Mouse (Mus musculus) hindbrain, embryonic 15.5 days (tissue): ENCODE results near the gene Kng2. TPM values are rescaled to one million over a fixed set of nuclear protein-coding genes. Genes with fewer than 3 reads are reported as not detected.
"Not testable (repeated sequence)": the region's sequence is repeated elsewhere in the genome, so short reads cannot be mapped to it uniquely, and the experiment has no call there.

Source experiments
- ATAC-seq: fragments of 200-750 bp; cut with Nextera tagmentation; 2 replicates; pipeline ENCODE4 v1.8.0; 2017; ENCODE audit warnings: low read depth, moderate number of reproducible peaks, moderate TSS enrichment; ENCODE audit not compliant: low FRiP score
- H3K27ac ChIP-seq: fragments of 300-500 bp; sonication (generic); replicated peaks from 2 replicates; pipeline ENCODE4 v1.5.1; 2015; ENCODE audit warnings: mild to moderate bottlenecking, inconsistent platforms
- H3K27me3 ChIP-seq: fragments of 300-500 bp; sonication (generic); 2 replicates; pipeline ENCODE4 v1.6.1; 2015; ENCODE audit warnings: control low read depth, inconsistent platforms
- H3K36me3 ChIP-seq: fragments of 300-500 bp; sonication (generic); 2 replicates; pipeline ENCODE4 v1.6.1; 2015; ENCODE audit warnings: control low read depth, inconsistent platforms
- H3K4me1 ChIP-seq: fragments of 300-500 bp; sonication (generic); replicated peaks from 2 replicates; pipeline ENCODE4 v1.6.1; 2015; ENCODE audit warnings: control low read depth, inconsistent platforms
- H3K4me2 ChIP-seq: fragments of 300-500 bp; sonication (generic); 2 replicates; pipeline ENCODE4 v1.6.1; 2015; ENCODE audit warnings: moderate library complexity, mild to moderate bottlenecking, inconsistent platforms
- H3K4me3 ChIP-seq: fragments of 300-500 bp; sonication (generic); 2 replicates; pipeline ENCODE4 v1.5.1; 2015; ENCODE audit warnings: mild to moderate bottlenecking, inconsistent platforms
- H3K9ac ChIP-seq: fragments of 300-500 bp; sonication (generic); 2 replicates; pipeline ENCODE4 v1.6.1; 2015; ENCODE audit warnings: inconsistent platforms
- H3K9me3 ChIP-seq: fragments of 300-500 bp; sonication (generic); 2 replicates; pipeline ENCODE4 v1.6.1; 2016; ENCODE audit warnings: control low read depth, inconsistent platforms
- WGBS: fragments of 180-500 bp; shearing (Covaris S2); methylation state at CpG from one replicate; pipeline ENCODE4 v1.1.7; 2015; 5-methylcytosine and 5-hydroxymethylcytosine counted together
- polyA plus RNA-seq: library from polyadenylated mRNA; unstranded; fragments of >200 nt; fragmentation: Nextera tagmentation; extraction: Ambion mirVana; gene quantifications from 2 replicates; pipeline ENCODE4 v1.2.1, GENCODE M21; 2015

Kng2 gene
- 0.14 TPM in 1 of 2 replicates, not detected in the other for polyA plus RNA-seq

DNA sequence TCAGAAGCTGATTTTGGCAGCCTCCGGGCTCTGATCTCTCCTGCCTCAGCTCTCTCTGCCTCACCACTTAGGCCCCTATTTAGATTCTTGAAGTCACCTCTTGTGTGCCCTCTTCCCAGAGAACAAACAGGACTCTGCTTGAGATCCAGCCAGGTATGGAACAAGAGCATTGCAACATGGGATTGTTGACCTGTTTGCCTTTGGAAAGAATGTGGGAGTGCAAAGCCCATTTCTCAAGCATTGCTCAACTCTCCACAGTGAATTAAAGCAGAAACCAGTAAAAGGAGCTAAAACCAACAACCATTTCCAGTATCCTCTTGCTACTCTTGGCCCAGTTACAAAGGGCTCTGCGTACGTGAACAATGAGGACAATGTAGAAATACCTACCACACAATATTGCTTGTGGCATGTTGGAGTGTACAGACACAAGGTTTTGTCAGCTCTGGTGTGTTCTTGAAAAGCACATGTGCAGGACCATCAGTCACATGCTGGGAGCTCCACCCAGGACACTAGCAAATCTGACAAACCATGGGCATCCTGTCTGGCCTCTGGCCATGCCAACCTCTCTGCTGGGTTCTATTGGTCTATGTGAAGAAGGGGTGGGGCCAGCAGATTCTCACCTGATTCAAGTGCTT is at the start of gene Kng2:
TSS of gene Kng2 (minus strand) at position 517 of the 635 bp plus-strand sequence.
- ATAC-seq, H3K4me1 ChIP-seq, H3K4me2 ChIP-seq, H3K9ac ChIP-seq, H3K9me3 ChIP-seq, H3K27ac ChIP-seq, H3K4me3 ChIP-seq, H3K36me3 ChIP-seq, H3K27me3 ChIP-seq: not testable (repeated sequence)
- 90% methylated on average over 3 of the region's 3 CpGs for WGBS

DNA sequence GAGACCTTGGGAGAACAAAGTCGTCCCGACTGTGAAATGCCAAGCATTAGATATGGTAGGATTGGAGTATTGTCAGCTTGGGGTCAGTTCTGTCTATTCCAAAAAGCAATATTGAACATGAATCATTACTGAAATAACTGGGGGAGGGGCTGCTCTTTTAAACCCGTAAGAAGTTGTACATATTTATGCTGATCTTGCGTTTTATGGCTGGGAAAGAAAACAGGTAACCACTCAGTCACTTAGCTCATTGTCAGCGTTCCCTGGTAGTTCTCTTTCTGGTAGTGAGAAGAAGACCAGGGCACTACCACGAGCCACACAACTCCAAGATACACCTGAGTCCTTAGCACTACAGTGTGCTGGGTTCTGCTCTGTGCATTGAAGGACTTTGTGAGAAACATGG is 48.2 kb upstream of the Kng2 start:
- not testable (repeated sequence) for H3K9me3 ChIP-seq, ATAC-seq, H3K27ac ChIP-seq, H3K9ac ChIP-seq, H3K4me3 ChIP-seq, H3K27me3 ChIP-seq, H3K4me1 ChIP-seq, H3K36me3 ChIP-seq, H3K4me2 ChIP-seq
- WGBS = 84% methylated on average over 6 of the region's 6 CpGs

DNA sequence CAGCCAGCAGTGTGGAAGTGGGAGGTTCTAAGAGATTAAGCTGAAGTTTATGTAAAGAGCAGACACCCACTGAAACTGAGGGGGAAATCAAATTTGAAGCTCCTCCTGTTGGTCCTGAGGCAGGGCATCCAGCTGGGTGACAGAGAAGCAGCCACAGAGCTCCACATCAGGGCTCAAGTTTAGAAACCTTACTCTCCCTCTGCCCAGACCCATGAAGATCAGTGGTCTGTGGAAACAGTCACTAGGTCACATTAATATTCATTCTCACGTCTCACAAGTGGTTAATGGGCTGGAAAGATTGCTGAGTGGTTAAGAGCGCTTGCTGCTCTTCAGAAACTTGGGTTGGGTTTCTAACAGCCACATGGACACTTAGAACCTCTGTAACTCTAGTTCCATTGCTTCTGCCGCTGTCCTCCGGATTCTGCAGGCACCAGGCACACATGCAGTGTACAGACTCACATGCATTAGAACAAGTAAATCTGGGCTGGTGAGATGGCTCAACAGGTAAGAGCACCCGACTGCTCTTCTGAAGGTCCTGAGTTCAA is 31.6 kb upstream of the Kng2 start:
- H3K9me3 ChIP-seq, H3K9ac ChIP-seq, H3K36me3 ChIP-seq, H3K4me1 ChIP-seq, H3K27ac ChIP-seq, H3K4me2 ChIP-seq, H3K4me3 ChIP-seq, H3K27me3 ChIP-seq, ATAC-seq: not testable (repeated sequence)
- WGBS = 69% methylated on average over 5 of the region's 5 CpGs

DNA sequence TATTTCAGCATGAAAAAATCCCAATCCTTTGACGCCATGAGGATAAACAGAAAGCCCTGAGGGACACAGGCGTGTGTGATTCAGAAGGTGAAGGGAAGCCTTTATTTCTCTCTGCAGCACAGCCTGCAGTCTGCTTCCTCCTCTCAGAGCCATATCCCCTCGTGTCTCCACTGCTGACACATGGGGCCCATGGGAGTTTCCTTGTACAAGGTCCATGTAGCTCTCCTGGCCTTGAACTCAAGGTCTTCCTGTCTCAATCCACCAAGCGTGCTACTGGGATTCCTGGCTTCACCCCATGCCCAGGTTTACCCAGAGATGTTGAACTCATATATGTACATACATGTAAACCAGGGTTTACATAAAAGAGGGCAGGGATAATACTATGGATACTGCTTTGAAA is 30.3 kb upstream of the Kng2 start:
- not testable (repeated sequence) for H3K9ac ChIP-seq, H3K36me3 ChIP-seq, H3K4me2 ChIP-seq, H3K27me3 ChIP-seq, H3K9me3 ChIP-seq, H3K4me1 ChIP-seq, H3K4me3 ChIP-seq, H3K27ac ChIP-seq, ATAC-seq
- WGBS = 76% methylated on average over 4 of the region's 4 CpGs

DNA sequence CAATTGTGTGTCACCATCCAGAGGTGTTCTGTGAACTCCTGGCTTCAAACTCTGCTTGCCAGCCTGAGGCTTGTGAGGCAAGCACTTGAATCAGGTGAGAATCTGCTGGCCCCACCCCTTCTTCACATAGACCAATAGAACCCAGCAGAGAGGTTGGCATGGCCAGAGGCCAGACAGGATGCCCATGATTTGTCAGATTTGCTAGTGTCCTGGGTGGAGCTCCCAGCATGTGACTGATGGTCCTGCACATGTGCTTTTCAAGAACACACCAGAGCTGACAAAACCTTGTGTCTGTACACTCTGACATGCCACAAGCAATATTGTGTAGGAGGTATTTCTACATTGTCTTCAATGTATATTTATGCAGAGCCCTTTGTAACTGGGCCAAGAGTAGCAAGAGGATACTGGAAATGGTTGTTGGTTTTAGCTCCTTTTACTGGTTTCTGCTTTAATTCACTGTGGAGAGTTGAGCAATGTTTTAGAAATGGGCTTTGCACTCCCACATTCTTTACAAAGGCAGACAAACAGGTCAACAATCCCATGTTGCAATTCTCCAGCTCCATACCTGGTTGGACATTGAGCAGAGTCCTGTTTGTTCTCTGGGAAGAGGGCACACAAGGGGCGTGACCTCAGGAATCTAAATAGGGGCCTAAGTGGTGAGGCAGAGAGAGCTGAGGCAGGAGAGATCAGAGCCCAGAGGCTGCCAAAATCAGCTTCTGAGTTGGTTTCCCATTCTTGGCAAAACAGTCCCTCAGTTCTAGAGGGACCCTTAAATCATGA is 28.6 kb upstream of the Kng2 start, which contains the start of gene Kng1:
TSS of gene Kng1 (plus strand) at position 198 of the 780 bp plus-strand sequence.
- H3K36me3 ChIP-seq, H3K27ac ChIP-seq, ATAC-seq, H3K4me1 ChIP-seq, H3K4me3 ChIP-seq, H3K27me3 ChIP-seq, H3K9ac ChIP-seq, H3K4me2 ChIP-seq, H3K9me3 ChIP-seq: not testable (repeated sequence)
- WGBS = 87% methylated on average over 1 of the region's 1 CpGs

DNA sequence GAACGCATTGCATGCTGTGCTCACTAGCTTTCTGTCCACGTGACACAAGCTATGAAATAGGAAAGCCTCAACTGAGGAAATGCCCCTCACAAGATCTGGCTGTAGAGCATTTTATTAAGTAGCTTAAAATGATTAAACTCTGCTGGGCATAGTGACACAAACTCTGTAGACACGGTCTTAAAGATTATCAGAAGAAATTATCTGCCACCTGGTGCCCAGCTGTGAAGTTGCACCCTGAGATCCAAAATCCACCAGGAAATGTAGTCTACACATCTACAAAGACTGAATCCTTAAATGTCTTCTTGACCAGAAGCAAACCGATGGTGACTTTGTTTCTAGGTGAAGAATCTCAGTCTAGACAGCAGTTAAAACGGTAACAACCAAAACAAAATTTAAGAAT is 17.0 kb upstream of the Kng2 start:
- Histone ChIP-seq H3K9ac (no peak overlapping the region), H3K9me3 (no peaks in the 10 kb centered on the region), H3K4me1 (no peaks in the 10 kb centered on the region), H3K4me3 (no peak overlapping the region), H3K36me3 (no peaks in the 10 kb centered on the region), H3K4me2 (no peak overlapping the region), H3K27ac (no peak overlapping the region), H3K27me3 (no peaks in the 10 kb centered on the region)
- WGBS = 65% methylated on average over 5 of the region's 5 CpGs
- ATAC-seq = no peak

DNA sequence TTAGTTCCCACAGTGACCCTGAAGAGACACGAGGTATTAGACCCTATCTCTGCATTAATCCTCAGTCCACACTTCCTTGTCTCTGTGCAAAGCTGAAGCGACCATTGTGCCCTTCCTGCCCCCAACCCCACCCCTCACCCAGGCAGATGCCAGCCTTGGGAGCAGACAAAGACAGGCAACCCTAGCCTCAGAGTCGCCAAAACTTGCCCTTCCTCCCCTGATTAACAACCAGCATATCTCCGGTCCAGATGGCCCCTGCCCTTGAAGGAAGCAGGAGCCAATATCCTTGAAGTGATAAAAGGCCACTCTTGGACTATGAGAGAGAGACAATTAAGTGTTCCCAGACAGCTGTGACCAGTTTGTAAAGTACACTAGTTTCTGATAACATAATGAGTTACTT is 11.6 kb upstream of the Kng2 start:
- no peak overlapping the region for H3K27ac ChIP-seq
- no peaks in the 10 kb centered on the region for H3K27me3 ChIP-seq
- no peak overlapping the region for H3K4me2 ChIP-seq
- WGBS = 67% methylated on average over 4 of the region's 4 CpGs
- no peak overlapping the region for H3K4me3 ChIP-seq
- no peaks in the 10 kb centered on the region for H3K36me3 ChIP-seq
- no peaks in the 10 kb centered on the region for H3K9me3 ChIP-seq
- H3K4me1 ChIP-seq = no peaks in the 10 kb centered on the region
- no peak overlapping the region for H3K9ac ChIP-seq
- no peak for ATAC-seq

DNA sequence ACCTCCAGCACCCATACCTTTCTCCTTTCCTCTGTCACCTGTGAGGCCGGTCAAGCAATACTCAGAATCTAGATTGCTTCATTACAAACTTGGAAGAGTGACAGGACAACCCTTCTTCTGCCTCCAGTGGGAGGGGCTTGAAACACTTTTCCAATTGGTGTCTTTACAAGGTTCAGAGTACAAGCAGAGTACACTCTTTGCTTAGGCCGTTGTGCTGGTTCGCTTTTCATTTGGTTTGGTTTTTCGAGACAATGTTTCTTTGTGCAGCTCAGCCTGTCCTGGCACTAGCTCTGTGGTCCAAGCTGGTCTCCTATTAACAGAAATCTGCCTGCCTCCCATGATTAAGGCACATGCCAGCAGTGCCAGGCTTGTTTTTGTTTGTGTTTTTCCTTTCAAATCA is 10.0 kb upstream of the Kng2 start:
- no peak overlapping the region for H3K9ac ChIP-seq
- no peaks in the 10 kb centered on the region for H3K36me3 ChIP-seq
- H3K27ac ChIP-seq = no peak overlapping the region
- H3K27me3 ChIP-seq = no peaks in the 10 kb centered on the region
- no peaks in the 10 kb centered on the region for H3K4me1 ChIP-seq
- H3K4me2 ChIP-seq = no peak overlapping the region
- no peak overlapping the region for H3K4me3 ChIP-seq
- 81% methylated on average over 4 of the region's 4 CpGs for WGBS
- H3K9me3 ChIP-seq = no peaks in the 10 kb centered on the region
- no peak for ATAC-seq

DNA sequence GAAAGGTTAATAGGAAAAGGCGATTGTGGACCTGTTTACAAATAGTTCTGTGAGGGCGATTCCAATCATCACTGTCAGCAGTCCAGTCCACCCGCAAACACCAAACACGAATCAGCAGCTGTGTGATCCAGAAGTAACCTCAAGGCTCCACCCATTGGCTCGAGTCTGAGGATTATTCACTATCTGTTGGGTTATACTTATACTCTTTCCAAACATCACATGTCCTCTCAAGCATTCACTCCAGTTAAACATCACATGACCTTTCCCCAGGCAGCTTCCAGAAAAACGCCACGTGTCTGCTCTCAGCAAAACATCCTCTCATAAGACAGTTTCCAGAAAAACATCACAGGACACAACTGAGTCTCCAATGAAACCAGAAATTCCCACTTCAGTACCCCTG is 8.5 kb upstream of the Kng2 start:
- Histone ChIP-seq H3K4me2 (no peak overlapping the region), H3K27me3 (no peaks in the 10 kb centered on the region), H3K27ac (no peak overlapping the region), H3K4me1 (no peaks in the 10 kb centered on the region), H3K9ac (no peak overlapping the region), H3K4me3 (no peak overlapping the region), H3K9me3 (no peaks in the 10 kb centered on the region), H3K36me3 (no peaks in the 10 kb centered on the region)
- WGBS = 91% methylated on average over 7 of the region's 7 CpGs
- no peak for ATAC-seq

DNA sequence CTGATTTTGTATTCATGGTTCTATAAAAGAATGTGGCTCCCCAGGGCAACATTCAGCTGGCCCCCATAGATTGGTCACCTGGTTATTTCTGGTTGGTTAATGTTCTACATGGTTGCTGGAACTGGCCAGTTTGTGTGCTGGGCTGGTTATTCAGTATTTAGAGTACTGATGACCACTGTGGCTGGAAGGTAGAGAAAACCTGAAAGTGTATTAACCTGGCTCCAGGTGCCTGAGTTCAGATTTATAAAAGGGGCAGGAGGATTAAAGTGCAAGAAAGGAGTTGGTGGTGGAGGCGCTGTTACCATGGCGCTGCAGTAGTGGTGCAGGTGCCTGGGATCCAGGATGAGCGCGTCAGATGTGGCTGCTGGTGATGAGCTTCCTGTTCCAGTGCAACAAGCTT is 4.4 kb upstream of the Kng2 start:
- ATAC-seq = no peak
- Histone ChIP-seq H3K27ac (no peak overlapping the region), H3K9ac (no peak overlapping the region), H3K4me3 (no peak overlapping the region), H3K4me2 (no peak overlapping the region), H3K9me3 (no peaks in the 10 kb centered on the region), H3K36me3 (no peaks in the 10 kb centered on the region), H3K4me1 (no peaks in the 10 kb centered on the region), H3K27me3 (no peaks in the 10 kb centered on the region)
- 97% methylated on average over 4 of the region's 4 CpGs for WGBS

DNA sequence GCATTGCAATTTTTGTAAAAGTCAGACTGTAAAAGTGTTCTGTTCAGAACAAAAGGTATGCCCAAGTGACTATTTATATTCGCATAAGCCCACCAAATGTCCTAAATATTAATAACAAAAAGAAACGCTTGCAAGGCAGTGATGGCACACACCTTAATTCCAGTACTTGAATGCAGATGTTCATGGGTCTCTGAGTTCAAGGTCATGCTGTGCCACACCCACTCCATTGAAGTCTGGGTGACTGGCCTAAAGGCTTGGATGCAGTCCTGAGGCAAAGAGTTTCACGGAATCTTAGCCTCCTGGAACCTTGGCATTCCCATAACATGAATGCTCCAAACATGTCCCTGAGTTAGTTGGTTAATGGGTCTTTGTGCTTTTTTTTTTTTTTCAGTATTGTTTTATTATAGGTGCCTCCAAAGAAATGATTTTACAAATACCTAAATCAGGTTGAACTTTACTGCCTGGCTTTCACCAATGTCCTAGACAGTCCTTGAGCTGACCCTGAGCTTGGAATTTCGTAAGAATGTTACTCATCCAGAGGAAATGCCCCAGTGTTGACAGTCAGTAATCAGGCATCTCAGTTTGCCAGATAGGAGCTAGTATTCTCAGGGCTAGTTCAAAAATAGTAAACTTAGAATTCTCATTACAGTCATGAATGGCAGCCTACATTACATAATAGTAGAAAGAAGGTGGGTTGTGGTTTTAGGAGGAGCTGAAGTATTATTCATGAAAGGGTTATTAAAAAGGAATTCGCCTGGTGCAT is 1.6 kb upstream of the Kng2 start:
- Histone ChIP-seq H3K4me3 (no peak overlapping the region), H3K9me3 (no peaks in the 10 kb centered on the region), H3K27me3 (no peaks in the 10 kb centered on the region), H3K27ac (no peak overlapping the region), H3K9ac (no peak overlapping the region), H3K4me2 (no peak overlapping the region), H3K36me3 (no peaks in the 10 kb centered on the region), H3K4me1 (no peaks in the 10 kb centered on the region)
- ATAC-seq = no peak
- WGBS = 91% methylated on average over 5 of the region's 5 CpGs

DNA sequence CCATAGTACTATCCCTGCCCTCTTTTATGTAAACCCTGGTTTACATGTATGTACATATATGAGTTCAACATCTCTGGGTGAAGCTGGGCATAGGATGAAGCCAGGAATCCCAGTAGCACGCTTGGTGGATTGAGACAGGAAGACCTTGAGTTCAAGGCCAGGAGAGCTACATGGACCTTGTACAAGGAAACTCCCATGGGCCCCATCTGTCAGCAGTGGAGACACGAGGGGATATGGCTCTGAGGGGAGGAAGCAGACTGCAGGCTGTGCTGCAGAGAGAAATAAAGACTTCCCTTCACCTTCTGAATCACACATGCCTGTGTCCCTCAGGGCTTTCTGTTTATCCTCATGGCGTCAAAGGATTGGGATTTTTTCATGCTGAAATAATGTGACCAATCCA is 1.9 kb downstream of the Kng2 start:
- not testable (repeated sequence) for H3K27ac ChIP-seq, H3K4me3 ChIP-seq, H3K4me1 ChIP-seq, H3K27me3 ChIP-seq, H3K9me3 ChIP-seq, H3K36me3 ChIP-seq, ATAC-seq, H3K9ac ChIP-seq, H3K4me2 ChIP-seq
- WGBS = 67% methylated on average over 3 of the region's 3 CpGs
